8 mouse cellular contexts compared by ENCODE assay signal in genomic region chr12:84186950-84187349, GRCm38 (mm10). TPM values are rescaled to one million over a fixed set of nuclear protein-coding genes. Genes with fewer than 3 reads are reported as not detected.
A peak's percentile ranks its signal among the peaks of the same experiment; 100 is the strongest.
DNase-seq lines count a peak whose midpoint lies in the region; ATAC-seq and TF ChIP-seq lines count a peak whose summit lies in the region.

No protein-coding gene starts in this region.

- no peak overlapping the region for H3K4me3 ChIP-seq in layer of hippocampus, adult 2 months
- no peak overlapping the region for H3K4me3 ChIP-seq in intestine, embryonic 15.5 days (replicated peaks)
- H3K4me3 ChIP-seq in macrophage (ENCODE audit: inconsistent target) = no peak overlapping the region

- peaks cover 8% of the 10 kb centered on the region; the same call in 1 of the 2 replicates for H3K36me3 ChIP-seq in intestine, embryonic 15.5 days
- no peaks in the 10 kb centered on the region; the same call in 1 of the 2 replicates for H3K36me3 ChIP-seq in macrophage (ENCODE audit: inconsistent target)

- H3K9ac ChIP-seq in intestine, embryonic 15.5 days = no peak overlapping the region

- no peak for ATAC-seq in intestine, embryonic 15.5 days
- ATAC-seq in megakaryocyte-erythroid progenitor cell, adult 5-6 weeks (replicated peaks; ENCODE audit: low FRiP score, low TSS enrichment, poor library complexity, severe bottlenecking) = no peak

- no peaks in the 10 kb centered on the region for H3K9me3 ChIP-seq in intestine, embryonic 15.5 days

- no peak for TF ChIP-seq CTCF in layer of hippocampus, adult 2 months (conservative IDR thresholded peaks at IDR 0.05)

- WGBS in intestine, embryonic 15.5 days = 50% methylated on average over 5 of the region's 5 CpGs
- 76% methylated on average over 5 of the region's 5 CpGs for WGBS in macrophage (ENCODE audit: missing documents)

- H3K79me2 ChIP-seq in macrophage (ENCODE audit: inconsistent target) = peaks cover 97% of the 10 kb centered on the region

- peaks cover 67% of the 10 kb centered on the region for H3K4me1 ChIP-seq in intestine, embryonic 15.5 days (replicated peaks)

- H3K27ac ChIP-seq in layer of hippocampus, adult 2 months = peak overlapping the region; percentile 68
- 0 out of 2 replicates have a peak overlapping the region, but pooled peaks have one; percentile 37 for H3K27ac ChIP-seq in intestine, embryonic 15.5 days
- H3K27ac ChIP-seq in macrophage = peak overlapping the region; percentile 82

- no peaks in the 10 kb centered on the region for H3K27me3 ChIP-seq in intestine, embryonic 15.5 days (replicated peaks)

- no peak for DNase-seq in layer of hippocampus, adult 2 months (ENCODE audit: low spot score in 2 of 2)
- DNase-seq in layer of hippocampus, postnatal 25 days (ENCODE audit: extremely low spot score in 1 of 2, low spot score in 1 of 2) = no peak
- DNase-seq in cerebellum, adult 9-11 months = peak; percentile 62
- no peak for DNase-seq in frontal cortex, postnatal 25 days (ENCODE audit: low spot score in 2 of 2)
- no peak for DNase-seq in frontal cortex, adult 2 months (ENCODE audit: extremely low spot score in 1 of 2, low spot score in 1 of 2)

- 0 out of 2 replicates have a peak overlapping the region, but pooled peaks have one; percentile 7 for H3K4me2 ChIP-seq in intestine, embryonic 15.5 days (replicated peaks)

RNA-seq across cellular contexts. Expression of gene Elmsan1, which starts 31.7 kb away (rescaled TPM):
- total RNA-seq in layer of hippocampus, adult 2 months (2021) = 10 to 100 TPM; 24.6 to 27.2 TPM
- total RNA-seq in layer of hippocampus, postnatal 25 days (2021) = 10 to 100 TPM; 21.0 to 21.7 TPM
- 7.2 and 7.7 TPM in 2 replicates for polyA plus RNA-seq in intestine, embryonic 15.5 days (2015; fragmentation: Nextera tagmentation; extraction: Ambion mirVana)
- total RNA-seq in macrophage (2018; cell fraction: chromatin; rRNA removed) = 100 to 1,000 TPM in 11 of 26 experiments, 10 to 100 TPM in 15; 35.5 to 286 (median 91.6) TPM
- 10 to 100 TPM; 12.1 to 56.7 (median 24.1) TPM for total RNA-seq in macrophage (2018; cell fraction: cytosol; rRNA removed)
- 100 to 1,000 TPM in 4 of 26 experiments, 10 to 100 TPM in 22; 27.9 to 188 (median 59.0) TPM for total RNA-seq in macrophage (2018; cell fraction: nucleus; rRNA removed)
- 11.0 to 13.7 TPM (median 13.5 TPM) in 3 replicates for polyA plus RNA-seq in macrophage (2018)
- polyA plus RNA-seq in frontal cortex, adult 2 months (2012; rRNA removed) = 8.6 and 8.7 TPM in 2 replicates
- 29.6 and 42.1 TPM in 2 replicates for total RNA-seq in megakaryocyte-erythroid progenitor cell, adult 5-6 weeks (2014; fragmentation: Nextera tagmentation)
- total RNA-seq in megakaryocyte-erythroid progenitor cell, adult 5-6 weeks (2017) = 12.9 and 13.2 TPM in 2 replicates

RNA-seq across cellular contexts. Expression of gene Pnma1, which starts 38.7 kb away (rescaled TPM):
- total RNA-seq in layer of hippocampus, adult 2 months (2021) = 1 to 10 TPM; 2.8 to 3.8 TPM
- total RNA-seq in layer of hippocampus, postnatal 25 days (2021) = 1 to 10 TPM; 3.8 to 4.5 TPM
- polyA plus RNA-seq in intestine, embryonic 15.5 days (2015; fragmentation: Nextera tagmentation; extraction: Ambion mirVana) = 0.59 and 0.63 TPM in 2 replicates
- total RNA-seq in macrophage (2018; cell fraction: chromatin; rRNA removed) = 10 to 100 TPM in 4 of 26 experiments, 1 to 10 TPM in 22; 1.5 to 28.6 (median 5.5) TPM
- total RNA-seq in macrophage (2018; cell fraction: cytosol; rRNA removed) = under 1 TPM; 0.06 to 0.74 (median 0.29) TPM
- 10 to 100 TPM in 5 of 26 experiments, 1 to 10 TPM in 20, under 1 TPM in 1; 0.96 to 33.0 (median 4.4) TPM for total RNA-seq in macrophage (2018; cell fraction: nucleus; rRNA removed)
- polyA plus RNA-seq in macrophage (2018) = 0.13 to 0.29 TPM (median 0.20 TPM) in 3 replicates
- 4.4 and 5.3 TPM in 2 replicates for polyA plus RNA-seq in frontal cortex, adult 2 months (2012; rRNA removed)
- not detected in 2 replicates for total RNA-seq in megakaryocyte-erythroid progenitor cell, adult 5-6 weeks (2014; fragmentation: Nextera tagmentation)
- 1.2 TPM in 1 of 2 replicates, not detected in the other for total RNA-seq in megakaryocyte-erythroid progenitor cell, adult 5-6 weeks (2017)
